Mouse (Mus musculus) kidney, postnatal 36 days (tissue): ENCODE data around the gene Tmem92.

Experiments
- DNase-seq, 2 experiments: peaks; one replicate each; pipeline ENCODE4 v3.0.0; 2021 to 2022; ENCODE audit warnings: mixed read lengths in 2 of 2

Tmem92 gene

GRCm38 (mm10) chr11:94728545-94728944, 54.0 kb downstream of the Tmem92 start:
- DNase-seq: no peak

GRCm38 (mm10) chr11:94727306-94727705, 55.2 kb downstream of the Tmem92 start:
- DNase-seq: no peak
